Mouse (Mus musculus) cerebellum, adult 18-20 months (tissue): Measurements from ENCODE around the gene Med27.
"Not testable (repeated sequence)": the region's sequence is repeated elsewhere in the genome, so short reads cannot be mapped to it uniquely, and the experiment has no call there.

Experiments
- DNase-seq, 2 experiments: peaks; one replicate each; pipeline ENCODE4 v3.0.0; 2021

Med27 gene

DNA sequence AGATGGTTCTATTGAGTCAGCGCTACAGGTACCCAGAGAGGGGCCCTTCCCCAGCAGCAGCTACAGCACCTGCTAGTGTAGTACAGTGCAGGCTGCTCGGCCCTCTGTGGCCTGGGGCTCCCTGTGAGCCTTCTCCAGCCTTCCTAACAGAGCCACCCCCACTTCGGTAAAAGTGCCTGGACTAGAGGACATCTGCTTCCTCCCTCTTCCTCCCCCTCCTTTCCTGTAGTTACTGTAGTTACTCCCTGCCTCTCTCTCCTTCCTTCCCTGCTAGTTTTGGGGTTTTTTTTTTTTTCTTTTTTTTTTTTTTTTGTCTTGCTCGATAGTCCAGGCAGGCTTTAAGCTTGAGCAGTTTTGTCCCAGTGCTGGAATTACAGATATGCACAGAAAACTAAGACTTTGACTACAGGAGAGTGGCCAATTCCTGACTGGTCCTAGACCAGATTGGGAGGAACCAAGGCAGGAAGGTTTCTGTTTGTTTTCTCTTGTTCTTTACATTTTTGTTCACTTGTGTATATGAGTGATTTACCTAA lies 178.7 kb downstream of the Med27 start:
- DNase-seq: no peak

DNA sequence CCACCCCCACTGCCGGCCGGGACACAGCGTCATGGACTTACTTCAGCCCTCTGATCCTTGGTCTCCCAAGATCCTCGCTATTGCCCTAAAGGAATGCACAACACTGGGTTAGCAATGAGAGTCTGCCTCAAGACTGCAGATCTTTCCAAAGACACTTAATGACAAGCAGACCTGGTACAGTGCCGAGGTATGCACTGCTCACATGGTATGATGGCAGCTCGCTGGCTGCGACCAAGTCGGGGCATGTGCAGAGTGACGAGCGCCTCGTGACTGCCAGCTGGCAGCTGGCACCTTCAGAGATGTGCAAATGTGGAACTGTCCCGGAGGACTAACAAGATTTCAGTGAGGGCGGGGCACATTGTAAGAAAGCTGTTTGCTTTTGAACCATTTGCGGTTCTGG lies 179.6 kb downstream of the Med27 start:
- DNase-seq: no peak

DNA sequence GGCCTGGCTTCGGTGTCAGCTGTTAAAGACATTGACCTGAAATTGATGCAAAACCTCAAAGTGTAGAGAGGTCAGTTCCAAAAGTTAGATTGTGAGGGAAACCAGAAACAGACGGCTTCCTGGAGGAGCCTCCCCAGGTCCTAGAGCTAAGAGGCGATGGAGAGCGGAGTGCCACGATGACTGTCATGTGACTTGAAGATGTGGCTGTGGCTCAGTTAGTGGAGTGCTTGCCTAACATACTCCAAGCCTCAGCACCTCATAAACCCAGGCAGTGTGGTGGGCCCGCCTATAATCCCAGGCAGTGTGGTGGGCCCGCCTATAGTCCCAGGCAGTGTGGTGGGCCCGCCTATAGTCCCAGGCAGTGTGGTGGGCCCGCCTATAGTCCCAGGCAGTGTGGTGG lies 180.9 kb downstream of the Med27 start:
- not testable (repeated sequence) for DNase-seq

DNA sequence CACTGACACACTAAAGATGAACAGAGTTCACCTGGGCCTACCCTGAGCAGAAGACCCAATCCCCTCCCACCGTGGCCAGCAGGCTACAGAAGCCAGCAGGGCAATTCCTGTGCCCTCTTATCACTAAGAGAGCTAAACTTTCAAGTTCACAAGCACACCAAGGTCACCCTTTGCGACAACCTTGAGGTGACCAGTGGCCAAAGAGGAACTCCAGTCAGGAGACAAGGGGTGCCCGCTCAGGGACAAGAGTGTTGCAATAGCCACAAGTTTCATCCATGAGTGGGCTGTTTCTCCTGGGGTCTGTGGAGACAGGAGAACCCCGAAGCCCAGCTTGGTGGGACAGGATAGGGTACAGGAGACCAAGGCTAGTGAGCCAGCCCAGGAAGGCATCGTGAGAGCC lies 182.2 kb downstream of the Med27 start:
- no peak for DNase-seq

DNA sequence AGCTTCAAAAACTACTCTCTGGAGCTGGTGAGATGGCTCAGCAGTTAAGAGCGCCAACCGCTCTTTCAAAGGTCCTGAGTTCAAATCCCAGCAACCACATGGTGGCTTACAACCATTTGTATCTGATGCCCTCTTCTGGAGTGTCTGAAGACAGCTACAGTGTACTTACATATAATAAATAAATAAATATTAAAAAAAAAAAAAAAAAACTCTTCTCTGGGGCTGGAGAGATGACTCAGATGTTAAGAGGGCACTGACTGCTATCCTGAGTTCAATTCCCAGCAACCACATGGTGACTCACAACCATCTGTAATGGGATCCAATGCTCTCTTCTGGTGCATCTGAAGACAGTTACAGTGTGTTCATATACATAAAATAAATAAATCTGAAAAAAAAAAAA lies 183.2 kb downstream of the Med27 start:
- not testable (repeated sequence) for DNase-seq

DNA sequence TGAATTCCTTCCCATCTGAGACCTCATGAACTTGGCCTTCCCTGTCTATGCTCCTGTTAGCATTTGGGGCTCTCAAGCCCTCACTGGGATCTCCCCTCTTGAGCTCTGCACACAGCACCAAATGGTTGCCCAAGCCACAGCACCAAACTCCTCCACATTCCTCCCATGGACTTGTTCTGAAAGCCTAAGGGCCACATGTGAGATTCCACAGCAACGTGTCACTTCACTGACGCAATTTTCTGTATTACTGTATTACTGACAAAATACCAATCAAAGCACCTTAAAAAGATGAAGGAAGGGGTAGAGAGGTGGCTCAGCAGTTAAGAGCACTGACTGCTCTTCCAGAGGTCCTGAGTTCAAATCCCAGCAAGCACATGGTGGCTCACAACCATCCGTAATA lies 185.6 kb downstream of the Med27 start:
- no peak for DNase-seq

DNA sequence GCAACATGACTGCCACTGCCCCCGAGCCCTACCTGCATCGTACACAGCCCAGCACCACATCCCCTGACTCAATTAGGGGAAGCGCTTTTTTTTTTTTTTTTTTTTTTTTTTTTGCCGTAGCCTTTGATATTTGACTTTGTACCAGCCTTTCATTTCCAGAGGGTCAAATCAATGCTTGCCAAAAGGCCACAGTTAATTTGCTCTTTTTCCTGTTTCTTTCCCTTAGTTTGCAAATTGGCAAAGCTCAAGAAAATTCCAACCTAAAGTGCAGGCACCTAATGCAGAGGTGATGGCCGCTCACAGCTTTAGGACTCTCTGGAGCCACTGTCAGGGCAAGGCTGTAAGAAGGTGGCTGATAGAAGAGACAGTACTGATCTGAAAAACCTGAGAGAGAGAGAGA lies 186.3 kb downstream of the Med27 start:
- DNase-seq: no peak

DNA sequence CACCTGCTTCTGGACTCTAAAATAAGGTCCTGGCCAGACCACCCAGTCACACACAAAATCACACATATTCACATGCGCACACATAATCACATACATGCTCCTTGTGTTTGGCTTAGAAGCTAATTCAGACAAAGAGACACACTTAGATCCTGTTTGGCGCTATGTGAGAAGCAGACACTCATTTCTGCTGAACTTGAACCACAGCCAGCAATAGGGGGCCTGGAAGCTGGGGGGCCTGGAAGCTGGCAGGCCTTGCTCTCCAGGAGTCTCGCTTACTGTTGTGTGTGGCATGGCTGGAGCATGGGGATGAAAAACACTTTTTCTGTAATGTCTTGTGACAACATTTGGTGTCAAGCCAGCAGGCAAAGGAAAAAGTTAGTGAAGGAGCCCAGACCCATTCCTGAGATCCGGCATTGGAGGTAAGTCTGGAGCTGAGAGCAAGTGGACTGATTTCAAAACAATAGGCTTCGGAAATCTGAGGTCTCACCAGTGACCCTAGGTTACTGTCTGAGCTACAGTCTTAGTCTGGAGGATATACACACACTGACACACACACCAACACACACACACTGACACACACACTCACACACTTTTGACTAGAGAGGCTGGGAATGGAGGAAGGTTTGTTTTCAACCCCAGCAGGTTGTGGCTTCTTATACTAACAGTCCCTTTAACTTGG lies 189.1 kb downstream of the Med27 start:
- no peak for DNase-seq

DNA sequence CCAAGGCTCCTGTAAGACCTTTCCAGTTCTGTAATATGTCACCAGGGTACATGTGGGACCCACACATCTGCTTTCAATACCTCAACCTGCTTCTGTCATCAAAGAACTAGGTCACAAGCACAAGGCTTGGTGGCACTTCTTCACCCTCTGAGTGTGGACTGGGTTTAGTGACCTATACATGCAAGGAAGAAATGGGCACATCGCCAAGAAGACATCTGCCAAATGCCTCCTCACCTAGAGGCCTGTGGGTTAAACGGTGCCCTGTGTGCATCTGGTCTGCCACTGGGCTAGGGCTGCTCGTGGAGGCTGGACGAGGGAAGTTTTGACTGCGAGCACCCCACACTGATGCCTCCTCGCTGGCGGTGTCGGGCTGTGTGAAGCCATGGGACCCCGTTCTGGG lies 189.9 kb downstream of the Med27 start:
- no peak for DNase-seq

DNA sequence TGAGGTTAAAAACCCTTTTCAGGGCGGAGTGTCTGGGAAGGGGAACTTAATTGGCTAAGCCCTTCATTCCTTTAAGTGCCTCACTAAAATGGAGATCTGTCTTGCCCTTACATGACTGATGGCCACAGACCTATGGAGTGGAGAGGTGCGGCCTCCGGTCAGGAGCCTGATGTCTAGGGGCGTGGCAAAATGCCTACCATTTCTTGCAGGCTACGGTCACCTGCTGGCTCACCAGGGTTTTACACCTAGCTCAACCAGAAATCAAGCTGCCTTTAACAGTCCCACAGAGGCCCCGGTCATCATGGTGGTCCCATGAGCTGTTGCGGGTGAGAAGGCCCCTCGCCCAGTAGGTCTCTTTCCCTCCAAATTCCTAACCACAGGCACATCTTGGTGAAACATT lies 190.7 kb downstream of the Med27 start:
- DNase-seq: no peak

DNA sequence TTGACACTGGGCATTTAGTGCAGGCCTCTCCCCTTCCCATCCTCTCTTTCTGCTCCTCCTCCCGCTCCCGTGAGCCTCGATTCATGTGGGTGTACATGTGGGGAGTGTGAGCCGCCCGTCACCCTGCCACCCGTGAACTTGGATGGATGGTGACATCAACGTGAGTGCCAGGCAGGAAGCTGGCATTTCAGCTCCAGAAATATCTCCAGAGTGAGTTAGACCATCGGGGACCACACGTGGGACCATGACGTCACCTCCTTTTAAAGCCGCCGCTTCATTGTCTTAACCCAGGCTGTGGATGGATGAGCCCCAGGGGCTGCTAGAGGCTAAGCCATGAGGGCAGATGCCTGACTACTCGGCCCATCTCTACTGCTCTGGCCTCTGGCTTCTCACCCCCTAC lies 195.4 kb downstream of the Med27 start:
- peak; percentile 19 to 25 for DNase-seq

DNA sequence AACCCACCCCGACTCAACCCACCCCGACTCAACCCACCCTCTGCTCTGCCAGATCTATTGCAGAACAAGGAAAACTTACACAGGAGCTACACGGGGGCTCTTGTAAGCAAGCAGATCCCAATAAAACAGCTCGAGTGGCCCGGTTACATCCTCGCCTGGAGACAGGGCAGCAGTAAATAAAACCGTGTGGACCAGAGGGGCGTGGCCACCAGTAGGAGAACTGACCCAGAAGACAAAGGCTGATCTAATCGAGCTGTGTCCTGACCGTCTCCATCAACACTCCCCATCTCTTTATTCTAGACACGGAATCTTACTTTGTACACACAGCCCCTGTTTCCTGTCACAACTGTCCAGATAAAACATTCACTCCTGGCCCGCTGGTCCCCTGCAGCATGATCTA lies 200.0 kb downstream of the Med27 start:
- no peak for DNase-seq

DNA sequence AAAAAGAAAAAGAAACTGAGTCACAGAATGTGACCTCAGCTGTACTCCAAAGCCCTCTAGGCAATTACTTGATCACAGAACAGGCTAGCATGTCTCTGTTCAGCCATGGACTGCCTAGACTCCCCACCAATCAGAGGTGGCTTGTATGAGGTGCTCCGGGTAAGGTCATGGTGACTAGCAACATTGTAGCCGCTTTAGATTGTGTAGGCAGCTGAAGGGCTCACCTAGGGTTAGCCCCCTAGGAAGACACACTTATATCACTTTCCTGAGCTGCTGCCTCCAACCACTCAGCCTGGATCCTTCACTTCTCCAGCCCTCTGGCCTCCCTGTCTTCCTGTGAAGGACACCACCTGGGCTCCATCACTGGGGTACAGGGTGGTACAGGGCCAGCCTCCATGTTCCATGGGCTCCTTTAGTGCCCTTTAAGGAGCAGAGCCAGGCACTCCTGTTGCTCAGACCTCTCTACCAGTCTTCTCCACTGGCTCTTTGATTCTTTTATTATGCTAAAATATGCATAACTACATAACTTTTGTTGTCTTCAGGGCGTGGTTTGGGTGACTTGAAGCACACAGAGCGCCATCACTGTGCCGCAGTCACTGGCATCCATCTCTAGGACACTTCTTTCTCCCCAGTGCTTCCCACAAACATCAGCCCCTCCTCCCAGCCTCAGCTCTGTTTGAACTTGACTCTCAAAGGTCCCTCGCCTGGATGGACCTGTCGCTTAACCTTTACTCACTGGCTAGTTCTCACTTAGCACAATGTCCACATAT lies 205.4 kb downstream of the Med27 start:
- DNase-seq: no peak

DNA sequence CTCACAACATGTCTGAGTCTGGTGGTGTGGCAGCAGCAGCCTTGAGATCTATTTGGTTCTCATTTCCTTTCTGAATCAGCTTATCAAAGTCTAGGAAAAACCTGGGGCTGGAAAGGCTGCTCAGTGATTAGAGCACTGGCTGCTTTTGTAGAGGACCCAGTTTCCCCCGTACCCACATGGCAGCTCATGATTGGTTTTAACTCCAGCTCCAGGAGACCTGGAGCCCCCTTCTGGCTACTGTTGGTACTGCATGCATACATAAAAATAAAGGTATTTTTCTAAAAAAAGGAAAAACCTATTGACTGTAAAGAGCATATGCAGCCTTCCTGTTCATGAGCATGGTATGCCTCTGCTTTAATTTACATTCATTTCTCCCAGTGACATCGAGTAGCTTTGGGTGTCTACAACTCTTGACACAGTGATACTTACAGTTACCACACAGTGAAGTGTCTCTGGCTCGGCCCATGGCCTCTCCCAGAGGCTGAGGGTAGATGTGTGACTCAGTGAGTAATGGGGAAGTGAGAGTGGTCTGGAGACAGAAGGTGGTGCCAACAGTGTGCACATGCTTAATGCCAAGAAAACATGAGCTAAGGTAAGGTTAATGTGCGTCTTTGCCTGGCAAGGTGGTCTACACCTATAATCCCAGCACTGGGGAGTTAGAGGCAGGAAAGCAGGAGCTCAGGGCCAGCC lies 207.5 kb downstream of the Med27 start:
- DNase-seq: peak in 1 of 2 experiments; percentile 33

DNA sequence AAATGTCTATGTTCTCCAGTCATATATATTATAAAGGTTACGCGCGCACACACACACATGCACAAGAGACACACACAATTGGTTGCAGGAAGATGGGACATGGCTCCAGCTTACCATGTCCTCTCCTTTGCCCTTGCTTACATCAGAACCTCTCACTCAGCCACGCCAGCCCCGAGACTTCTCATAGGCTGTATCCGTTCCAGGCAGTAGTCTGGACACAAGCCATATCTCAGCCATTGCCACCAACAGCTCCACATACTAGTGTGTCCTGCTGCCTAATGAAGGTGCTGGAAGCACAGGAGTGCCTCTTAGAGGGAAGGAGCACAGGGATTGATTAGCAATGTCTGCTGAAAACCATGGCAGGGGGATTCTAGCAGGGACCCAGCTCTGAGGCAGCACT lies 211.9 kb downstream of the Med27 start:
- no peak for DNase-seq

DNA sequence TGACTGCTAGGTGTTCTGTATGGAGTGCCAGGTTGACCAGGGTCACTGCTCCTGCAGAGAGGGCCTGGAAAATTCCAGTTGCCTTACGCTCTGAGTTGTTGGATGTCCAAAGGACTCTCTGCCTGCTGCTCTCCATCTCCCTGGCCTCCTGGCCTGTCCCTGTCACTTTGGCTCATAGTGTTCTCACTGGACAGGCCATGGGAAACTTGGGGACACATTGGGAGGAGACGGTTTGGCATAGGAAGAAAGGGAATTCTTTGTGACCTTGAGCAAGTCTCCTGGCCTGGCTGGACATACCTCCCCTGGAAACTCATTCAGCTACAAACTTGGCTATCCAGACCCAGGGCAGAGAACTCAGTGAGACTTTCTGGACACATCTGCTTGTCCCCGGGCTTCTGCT lies 213.3 kb downstream of the Med27 start:
- DNase-seq: no peak

DNA sequence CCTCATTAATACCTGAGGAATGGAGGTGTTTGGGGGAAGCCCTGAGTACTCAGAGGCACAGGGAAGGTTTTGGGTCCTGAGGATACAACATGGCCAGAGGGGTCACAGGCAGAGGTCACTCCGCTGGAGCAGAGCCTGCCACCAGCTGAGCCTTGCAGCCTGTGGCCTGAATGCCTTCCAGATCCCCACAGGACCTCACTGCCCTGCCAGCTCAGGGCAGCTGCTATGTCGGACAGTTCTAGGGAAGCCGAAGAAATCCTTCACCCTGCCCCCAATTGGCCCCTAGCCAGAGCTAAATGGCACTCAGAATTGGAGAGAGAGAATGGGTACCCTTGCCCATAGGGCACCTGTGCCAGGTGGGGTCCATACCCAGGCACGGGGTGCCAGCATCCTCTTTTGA lies 214.8 kb downstream of the Med27 start:
- peak; percentile 61 to 73 for DNase-seq

DNA sequence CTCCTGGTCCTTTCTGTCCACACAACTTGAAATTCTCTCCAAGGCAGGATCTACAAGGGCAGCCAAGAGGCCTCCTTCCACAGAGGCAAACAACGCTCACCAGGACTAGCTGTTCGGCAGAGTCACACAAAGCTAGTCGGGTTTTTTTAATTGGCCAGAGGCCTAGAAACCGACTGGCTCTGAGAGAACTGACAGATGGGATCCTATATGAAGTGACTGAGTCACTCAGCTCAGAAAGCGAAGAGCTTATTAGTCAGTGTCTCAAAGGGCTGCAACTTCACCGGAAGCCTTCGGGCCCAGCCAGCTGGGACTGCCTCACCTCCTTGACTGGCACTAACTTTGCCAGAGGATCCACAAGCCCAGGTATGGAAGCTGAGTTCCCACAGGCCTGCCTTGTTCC lies 217.4 kb downstream of the Med27 start:
- DNase-seq: peak; percentile 73 to 81

DNA sequence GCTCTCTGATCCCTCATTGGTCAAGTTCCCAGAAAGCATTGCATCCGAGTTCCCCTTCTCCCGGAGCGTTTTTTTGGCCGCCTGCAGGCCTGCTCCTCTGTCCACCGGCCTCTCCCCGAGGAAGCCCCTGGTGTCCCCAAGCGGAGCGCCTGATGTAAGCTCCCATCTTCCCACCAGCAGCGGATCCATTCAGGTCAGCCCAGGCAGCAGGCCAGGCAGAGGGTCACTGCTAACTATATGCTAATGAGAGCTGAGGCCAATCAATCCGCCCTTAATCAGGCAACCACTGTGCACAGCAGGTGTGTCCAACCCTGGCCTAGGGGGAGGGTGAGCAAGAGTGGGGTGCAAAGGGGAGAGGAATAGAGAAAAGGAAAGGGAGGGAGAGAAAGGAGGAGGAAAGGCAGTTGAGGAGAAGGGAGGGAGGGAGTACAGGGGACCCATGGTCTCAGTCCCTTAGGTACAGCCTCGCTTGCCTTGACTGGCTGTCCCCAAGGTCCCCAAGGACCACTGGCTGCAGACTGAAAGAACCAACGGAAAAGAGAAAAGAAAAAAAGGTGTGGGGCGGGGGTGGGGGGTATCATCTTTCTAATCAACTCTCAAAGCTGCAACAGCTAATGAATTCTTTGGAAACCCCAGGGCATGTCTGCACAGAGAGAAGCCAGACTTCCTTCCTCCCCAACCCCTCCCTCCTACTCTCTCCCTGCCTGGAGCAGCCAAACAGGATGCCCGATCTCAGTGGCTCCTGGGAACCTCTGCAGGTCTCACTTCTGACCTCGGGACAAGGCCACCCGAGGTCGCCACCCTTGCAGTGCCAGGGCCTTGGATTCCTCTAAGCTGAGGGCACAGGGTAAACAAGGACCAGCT lies 219.2 kb downstream of the Med27 start:
- no peak for DNase-seq

DNA sequence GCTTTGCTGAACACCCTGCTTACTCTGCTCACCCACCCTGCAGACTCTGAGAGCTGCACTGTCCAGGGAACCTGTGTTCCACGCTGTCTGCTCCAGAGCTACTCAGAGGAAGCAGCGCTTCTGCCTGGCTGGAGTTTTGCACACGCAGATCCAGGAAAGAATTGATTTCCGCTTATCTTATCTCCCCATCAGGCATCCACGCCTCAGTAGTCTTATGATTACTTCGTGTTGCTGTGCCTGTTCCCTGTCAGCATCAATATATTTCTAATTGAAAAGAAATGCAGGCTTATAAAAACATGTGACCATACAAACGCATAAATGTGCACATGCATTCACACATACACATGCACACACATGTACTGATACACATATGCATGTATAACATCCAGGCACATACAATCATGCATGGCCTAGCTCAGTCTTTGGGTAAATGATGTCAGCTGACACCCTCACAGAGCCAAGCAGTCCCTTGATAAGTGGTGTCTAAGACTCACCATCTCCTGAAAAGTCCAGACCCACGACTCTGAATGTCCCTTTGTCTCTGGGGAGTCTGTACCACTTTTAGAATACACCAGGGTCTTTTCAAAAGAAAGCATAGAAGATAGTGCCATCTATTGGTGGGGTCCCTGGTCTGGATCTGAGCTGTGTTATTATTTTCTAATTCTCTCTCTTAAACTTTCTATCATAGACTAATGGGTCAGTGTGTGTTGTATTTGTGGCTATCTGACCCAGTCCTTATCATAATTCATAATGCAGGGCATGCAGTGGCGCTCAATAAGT lies 225.5 kb downstream of the Med27 start:
- DNase-seq: no peak

DNA sequence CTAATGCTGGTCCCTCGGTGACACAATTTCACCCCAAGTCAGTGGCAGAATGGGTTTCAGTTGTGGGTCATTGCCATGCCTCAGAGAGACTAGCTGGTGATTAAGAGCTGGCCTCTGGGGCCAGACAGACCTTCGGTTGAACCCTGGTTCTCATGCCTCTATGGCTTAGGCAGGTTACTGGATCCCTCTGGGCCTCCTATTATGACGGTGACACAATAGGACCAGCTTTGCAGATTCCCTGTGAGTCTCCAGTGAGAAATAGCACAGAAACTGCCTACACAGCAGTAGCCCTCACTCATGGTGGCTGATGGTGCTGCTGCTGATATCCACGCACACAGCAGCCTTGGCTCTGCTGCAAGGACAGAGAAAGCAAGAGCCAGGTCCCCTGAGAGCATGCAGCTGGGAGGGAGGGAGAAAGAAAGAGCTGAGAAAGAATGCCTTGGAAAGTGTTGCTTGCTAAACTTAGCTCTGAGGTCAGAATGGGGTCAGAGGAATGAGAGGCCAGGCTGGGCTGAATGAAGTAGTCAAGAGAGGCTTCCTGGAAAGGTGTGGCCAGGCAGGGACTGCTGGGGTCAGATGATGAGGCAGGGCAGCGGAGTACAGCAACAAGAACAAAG lies 226.3 kb downstream of the Med27 start:
- DNase-seq: no peak

DNA sequence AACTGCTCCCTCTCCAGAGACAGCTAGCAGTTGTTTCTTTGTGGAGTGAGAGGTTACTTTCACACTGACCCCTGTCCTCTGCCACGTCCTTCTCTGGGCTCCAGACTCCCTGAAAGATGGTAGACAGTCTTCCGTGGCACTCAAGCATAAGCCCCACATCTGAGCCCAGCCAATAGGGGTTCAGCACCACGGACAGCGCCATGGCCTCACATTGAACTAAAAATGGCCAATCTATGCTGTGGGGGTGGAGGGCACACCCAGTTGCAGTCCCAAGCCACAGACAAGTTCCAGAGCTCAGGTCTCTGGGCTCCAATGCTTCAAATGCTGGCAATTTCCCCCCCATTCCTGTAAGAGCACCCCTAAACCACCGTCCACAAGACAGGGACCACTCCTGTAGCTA lies 227.0 kb downstream of the Med27 start:
- no peak for DNase-seq
